Mouse (Mus musculus): ENCODE results near the gene Dync1i2. TPM values are rescaled to one million over a fixed set of nuclear protein-coding genes. Genes with fewer than 3 reads are reported as not detected.

Gene Dync1i2
- polyA plus RNA-seq, 1 experiment from 2014 or later = 80.9 TPM

DNA sequence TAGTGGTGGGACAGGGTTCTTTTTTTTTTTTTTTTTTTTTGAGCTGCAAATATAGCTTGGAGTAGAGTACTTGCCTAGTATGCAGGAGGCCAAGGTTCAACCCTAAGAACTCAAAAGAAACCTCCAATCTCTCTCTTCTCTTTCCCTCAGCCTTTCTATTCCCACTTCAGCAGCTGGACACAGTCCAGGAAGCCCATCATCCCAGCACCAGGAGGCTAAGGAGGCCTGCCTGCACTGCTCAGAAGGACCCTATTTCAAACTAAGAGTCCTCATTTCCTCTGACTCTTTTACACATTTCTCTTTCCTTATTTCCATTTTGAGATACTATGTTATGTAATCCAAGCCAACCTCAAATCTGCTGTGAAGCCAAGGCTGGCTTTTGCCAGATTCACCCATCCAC lies 91.7 kb downstream of the Dync1i2 start:
- H3K4me3 ChIP-seq (replicated peaks; ENCODE audit: low read depth, low read length) = no peak overlapping the region
- no peak for TF ChIP-seq CTCF (IDR thresholded peaks at IDR 0.05; ENCODE audit: low read depth)
- H3K27ac ChIP-seq = no peak overlapping the region
- no peaks in the 10 kb centered on the region for H3K27me3 ChIP-seq (ENCODE audit: insufficient read depth, low read length)
- no peaks in the 10 kb centered on the region for H3K36me3 ChIP-seq (ENCODE audit: insufficient read depth, low read length)
- DNase-seq (ENCODE audit: low spot score) (peak; percentile 62), ATAC-seq (replicated peaks; ENCODE audit: low FRiP score, low read depth) (no peak)
- H3K9me3 ChIP-seq (replicated peaks; ENCODE audit: low read length) = no peaks in the 10 kb centered on the region
- no peak overlapping the region for H3K9ac ChIP-seq (ENCODE audit: low read depth, low read length)
- no peaks in the 10 kb centered on the region for H3K4me1 ChIP-seq (replicated peaks; ENCODE audit: insufficient read depth, low read length)
- H3K4me2 ChIP-seq (ENCODE audit: low read length) = no peak overlapping the region

DNA sequence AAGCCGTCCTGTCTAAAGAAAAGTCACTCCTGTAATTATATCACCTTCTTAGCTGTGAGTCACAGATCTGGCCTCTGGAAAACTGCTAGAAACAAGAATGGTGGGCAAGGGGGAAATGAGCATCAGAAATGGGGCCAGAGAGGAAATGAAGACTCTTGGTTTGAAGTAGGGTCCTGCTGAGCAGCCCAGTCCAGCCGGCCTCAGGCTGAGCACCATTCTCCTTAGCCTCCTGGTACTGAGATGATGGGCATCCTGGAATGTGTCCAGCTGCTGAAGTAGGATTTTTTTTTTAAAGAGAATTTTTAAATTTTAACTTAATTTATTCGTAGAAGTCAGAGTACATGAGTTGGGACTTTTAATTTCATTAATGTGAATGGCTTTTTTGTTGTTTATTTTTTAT lies 93.3 kb downstream of the Dync1i2 start:
- Histone ChIP-seq H3K27ac (no peak overlapping the region), H3K9ac (ENCODE audit: low read depth, low read length) (no peak overlapping the region), H3K27me3 (ENCODE audit: insufficient read depth, low read length) (no peaks in the 10 kb centered on the region), H3K9me3 (replicated peaks; ENCODE audit: low read length) (no peaks in the 10 kb centered on the region), H3K4me1 (replicated peaks; ENCODE audit: insufficient read depth, low read length) (no peaks in the 10 kb centered on the region), H3K4me2 (ENCODE audit: low read length) (no peak overlapping the region), H3K36me3 (ENCODE audit: insufficient read depth, low read length) (peaks cover 3% of the 10 kb centered on the region; the same call in 1 of the 2 replicates), H3K4me3 (replicated peaks; ENCODE audit: low read depth, low read length) (no peak overlapping the region)
- 40% methylated on average over 3 of the region's 3 CpGs for WGBS
- TF ChIP-seq CTCF (IDR thresholded peaks at IDR 0.05; ENCODE audit: low read depth) = no peak
- ATAC-seq (replicated peaks; ENCODE audit: low FRiP score, low read depth) (no peak), DNase-seq (ENCODE audit: low spot score) (no peak)

DNA sequence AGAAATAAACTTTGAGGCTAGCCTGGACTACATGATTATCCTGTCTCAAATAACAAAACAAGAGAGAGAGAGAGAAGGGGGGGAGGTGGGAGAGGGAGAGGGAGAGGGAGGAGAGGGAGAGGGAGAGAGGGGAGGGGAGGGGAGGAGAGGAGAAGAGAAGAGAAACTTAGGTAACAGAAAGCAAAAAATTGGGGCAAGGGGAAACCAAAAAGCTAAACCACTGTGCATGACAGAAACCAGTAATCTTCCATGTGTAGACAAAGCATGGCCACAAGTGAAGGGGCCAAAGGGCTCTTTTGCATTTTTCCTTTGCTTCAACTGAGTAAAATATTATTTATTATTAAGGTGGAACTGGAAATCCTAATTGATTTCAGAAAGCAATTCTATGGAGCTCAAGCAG lies 94.9 kb downstream of the Dync1i2 start:
- TF ChIP-seq CTCF (IDR thresholded peaks at IDR 0.05; ENCODE audit: low read depth) = no peak
- no peaks in the 10 kb centered on the region for H3K9me3 ChIP-seq (replicated peaks; ENCODE audit: low read length)

DNA sequence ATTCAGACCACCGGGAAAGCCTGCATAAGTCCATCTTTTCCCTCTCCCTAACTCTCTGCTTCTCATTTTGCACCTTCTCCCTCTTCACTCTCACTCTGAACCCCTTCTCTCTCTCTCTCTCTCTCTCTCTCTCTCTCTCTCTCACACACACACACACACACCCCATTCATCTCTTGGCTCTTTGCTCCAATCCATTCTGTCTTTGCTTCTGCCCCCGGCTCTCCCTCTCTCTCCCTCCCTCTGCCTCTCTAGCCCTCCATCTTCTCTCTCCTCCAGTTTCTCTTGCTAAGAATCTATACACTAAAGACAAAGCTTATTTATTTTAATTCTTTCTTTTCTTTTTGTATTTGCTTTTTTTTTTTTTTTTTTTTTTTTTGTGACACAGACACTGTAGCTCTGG lies 98.2 kb downstream of the Dync1i2 start:
- DNase-seq (ENCODE audit: low spot score) = no peak
- WGBS = 70% methylated on average over 2 of the region's 2 CpGs
- TF ChIP-seq CTCF (IDR thresholded peaks at IDR 0.05; ENCODE audit: low read depth) = no peak
- Histone ChIP-seq H3K4me3 (replicated peaks; ENCODE audit: low read depth, low read length) (no peak overlapping the region), H3K9ac (ENCODE audit: low read depth, low read length) (no peak overlapping the region), H3K4me2 (ENCODE audit: low read length) (no peak overlapping the region), H3K4me1 (replicated peaks; ENCODE audit: insufficient read depth, low read length) (no peaks in the 10 kb centered on the region), H3K27me3 (ENCODE audit: insufficient read depth, low read length) (no peaks in the 10 kb centered on the region), H3K27ac (no peak overlapping the region), H3K9me3 (replicated peaks; ENCODE audit: low read length) (no peaks in the 10 kb centered on the region), H3K36me3 (ENCODE audit: insufficient read depth, low read length) (peaks cover 11% of the 10 kb centered on the region; the same call in 1 of the 2 replicates)
- ATAC-seq (replicated peaks; ENCODE audit: low FRiP score, low read depth) = no peak

More for the DNA sequence above, 94.9 kb downstream of the Dync1i2 start:
- Histone ChIP-seq H3K4me3 (replicated peaks; ENCODE audit: low read depth, low read length) (no peak overlapping the region), H3K36me3 (ENCODE audit: insufficient read depth, low read length) (peaks cover 3% of the 10 kb centered on the region; the same call in 1 of the 2 replicates), H3K4me2 (ENCODE audit: low read length) (no peak overlapping the region), H3K9ac (ENCODE audit: low read depth, low read length) (no peak overlapping the region), H3K27ac (no peak overlapping the region), H3K4me1 (replicated peaks; ENCODE audit: insufficient read depth, low read length) (no peaks in the 10 kb centered on the region), H3K27me3 (ENCODE audit: insufficient read depth, low read length) (no peaks in the 10 kb centered on the region)
- ATAC-seq (replicated peaks; ENCODE audit: low FRiP score, low read depth) = no peak
- no peak for DNase-seq (ENCODE audit: low spot score)

DNA sequence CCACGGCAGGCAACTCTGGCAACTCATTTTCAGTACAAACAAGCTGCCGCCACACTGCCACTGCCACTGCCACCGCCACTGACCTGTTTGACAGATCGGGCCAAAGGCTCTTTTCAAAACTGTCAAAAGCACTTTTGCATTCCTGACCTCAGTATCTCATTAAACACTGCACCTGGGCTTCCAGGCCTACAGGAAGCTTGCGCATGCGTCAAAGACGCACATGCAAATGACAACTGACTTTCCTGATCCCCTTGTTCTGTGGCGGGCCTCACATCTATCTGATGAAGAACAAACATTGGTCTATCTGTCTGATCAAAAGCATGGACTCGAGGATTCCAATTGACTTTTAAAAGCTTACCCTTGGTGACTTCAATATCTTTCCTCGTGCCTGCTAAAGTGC lies 100.6 kb downstream of the Dync1i2 start:
- WGBS = 84% methylated on average over 10 of the region's 10 CpGs
- H3K27me3 ChIP-seq (ENCODE audit: insufficient read depth, low read length) = no peaks in the 10 kb centered on the region
- H3K36me3 ChIP-seq (ENCODE audit: insufficient read depth, low read length) = peaks cover 11% of the 10 kb centered on the region; the same call in 1 of the 2 replicates
- no peak for ATAC-seq (replicated peaks; ENCODE audit: low FRiP score, low read depth)
- H3K4me3 ChIP-seq (replicated peaks; ENCODE audit: low read depth, low read length) = no peak overlapping the region
- H3K4me2 ChIP-seq (ENCODE audit: low read length) = no peak overlapping the region
- TF ChIP-seq CTCF (IDR thresholded peaks at IDR 0.05; ENCODE audit: low read depth) = no peak
- 0 out of 2 replicates have a peak, but pooled peaks cover 5% of the 10 kb centered on the region for H3K4me1 ChIP-seq (replicated peaks; ENCODE audit: insufficient read depth, low read length)
- no peak overlapping the region for H3K9ac ChIP-seq (ENCODE audit: low read depth, low read length)
- no peak overlapping the region for H3K27ac ChIP-seq
- no peaks in the 10 kb centered on the region for H3K9me3 ChIP-seq (replicated peaks; ENCODE audit: low read length)
- DNase-seq (ENCODE audit: low spot score) = no peak

Other genes starting within 250 kb of the Dync1i2 start
- 27.3 and 33.6 TPM in 2 replicates for gene Dcaf17, start 156.4 kb upstream of the Dync1i2 start, polyA plus RNA-seq (2015; fragmentation: Nextera tagmentation; extraction: Ambion mirVana)
- gene Mettl8, start 156.1 kb upstream of the Dync1i2 start, polyA plus RNA-seq (2015; fragmentation: Nextera tagmentation; extraction: Ambion mirVana) = 14.5 and 15.7 TPM in 2 replicates
- gene Cybrd1, start 93.8 kb upstream of the Dync1i2 start, polyA plus RNA-seq (2015; fragmentation: Nextera tagmentation; extraction: Ambion mirVana) = 1.0 and 1.2 TPM in 2 replicates
- 50.9 and 51.4 TPM in 2 replicates for gene Slc25a12, start 156.0 kb downstream of the Dync1i2 start, polyA plus RNA-seq (2015; fragmentation: Nextera tagmentation; extraction: Ambion mirVana)
- 85.9 and 94.2 TPM in 2 replicates for gene Hat1, start 177.3 kb downstream of the Dync1i2 start, polyA plus RNA-seq (2015; fragmentation: Nextera tagmentation; extraction: Ambion mirVana)
- 43.1 and 43.6 TPM in 2 replicates for gene Metap1d, start 241.6 kb downstream of the Dync1i2 start, polyA plus RNA-seq (2015; fragmentation: Nextera tagmentation; extraction: Ambion mirVana)

All from kidney, postnatal 0 days (tissue).